Mouse (Mus musculus) forebrain, embryonic 10.5 days (tissue): Measurements from ENCODE around the gene Nutm1. TPM values are rescaled to one million over a fixed set of nuclear protein-coding genes. Genes with fewer than 3 reads are reported as not detected.

Experiments
- DNase-seq: peaks from one replicate; pipeline ENCODE4 v3.0.0-alpha.2; 2017; ENCODE audit warnings: low spot score; ENCODE audit errors: extremely low spot score
- H3K27ac ChIP-seq: fragments of 300-500 bp; sonication (generic); 2 replicates; pipeline ENCODE4 v1.5.1; 2016; ENCODE audit warnings: mild to moderate bottlenecking
- H3K27me3 ChIP-seq: fragments of 300-500 bp; sonication (generic); 2 replicates; pipeline ENCODE4 v1.6.1; 2016; ENCODE audit warnings: mild to moderate bottlenecking; ENCODE audit not compliant: poor library complexity, severe bottlenecking
- H3K36me3 ChIP-seq: fragments of 300-500 bp; sonication (generic); replicated peaks from 2 replicates; pipeline ENCODE4 v1.6.1; 2016; ENCODE audit warnings: mild to moderate bottlenecking, moderate library complexity
- H3K4me1 ChIP-seq: fragments of 300-500 bp; sonication (generic); 2 replicates; pipeline ENCODE4 v1.6.1; 2016
- H3K4me3 ChIP-seq: fragments of 300-500 bp; sonication (generic); 2 replicates; pipeline ENCODE4 v1.5.1; 2016; ENCODE audit warnings: mild to moderate bottlenecking, moderate library complexity
- H3K9me3 ChIP-seq: fragments of 300-500 bp; sonication (generic); 2 replicates; pipeline ENCODE4 v1.6.1; 2016; ENCODE audit warnings: mild to moderate bottlenecking, moderate library complexity
- WGBS: fragments of 180-500 bp; shearing (Covaris S2); methylation state at CpG from one replicate; pipeline ENCODE4 v1.1.7; 2016; 5-methylcytosine and 5-hydroxymethylcytosine counted together
- polyA plus RNA-seq: library from polyadenylated mRNA; unstranded; fragments of >200 nt; fragmentation: Nextera tagmentation; extraction: Ambion mirVana; gene quantifications from 2 replicates; pipeline ENCODE4 v1.2.1, GENCODE M21; 2016

The Nutm1 gene
- polyA plus RNA-seq, 1 experiment from 2014 or later = 0.06 TPM

GRCm38 (mm10) chr2:112272909-112273308 is 13.8 kb upstream of the Nutm1 start:
- no peaks in the 10 kb centered on the region; the same call in 1 of the 2 replicates for H3K4me1 ChIP-seq
- no peaks in the 10 kb centered on the region for H3K27me3 ChIP-seq
- H3K36me3 ChIP-seq = no peaks in the 10 kb centered on the region
- H3K27ac ChIP-seq = no peak overlapping the region
- WGBS = 97% methylated on average over 2 of the region's 2 CpGs
- H3K4me3 ChIP-seq = no peak overlapping the region
- H3K9me3 ChIP-seq = no peaks in the 10 kb centered on the region
- no peak for DNase-seq

DNA sequence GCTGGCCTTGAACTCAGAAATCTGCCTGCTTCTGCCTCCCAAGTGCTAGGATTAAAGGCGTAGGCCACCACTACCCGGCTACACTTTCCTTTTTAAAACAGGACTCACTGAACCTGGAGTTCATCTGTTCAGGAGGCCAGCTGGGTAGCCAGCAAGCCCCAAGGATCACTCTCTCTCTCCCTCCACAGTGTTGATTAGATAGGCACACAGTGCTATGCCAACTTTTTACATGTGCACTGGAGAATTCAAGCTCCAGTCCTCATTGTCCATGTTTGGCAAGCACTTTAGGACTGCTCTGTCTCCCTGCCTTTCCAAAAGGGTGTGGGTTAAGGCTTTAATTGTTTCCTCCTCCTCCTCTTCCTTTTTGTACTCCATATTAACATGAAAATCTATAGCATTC is 10.9 kb upstream of the Nutm1 start:
- H3K27ac ChIP-seq = no peak overlapping the region
- no peak overlapping the region for H3K4me3 ChIP-seq
- H3K4me1 ChIP-seq = peaks cover 21% of the 10 kb centered on the region
- 95% methylated on average over 2 of the region's 2 CpGs for WGBS
- no peaks in the 10 kb centered on the region for H3K36me3 ChIP-seq
- no peak for DNase-seq
- H3K27me3 ChIP-seq = no peaks in the 10 kb centered on the region
- H3K9me3 ChIP-seq = no peaks in the 10 kb centered on the region

GRCm38 (mm10) chr2:112267547-112268269 is 8.6 kb upstream of the Nutm1 start:
- Histone ChIP-seq H3K27ac (no peak overlapping the region), H3K9me3 (no peaks in the 10 kb centered on the region), H3K36me3 (peaks cover 4% of the 10 kb centered on the region; the same call in 1 of the 2 replicates), H3K27me3 (no peaks in the 10 kb centered on the region), H3K4me3 (no peak overlapping the region; the same call in 1 of the 2 replicates), H3K4me1 (peaks cover 34% of the 10 kb centered on the region)
- no peak for DNase-seq
- 87% methylated on average over 8 of the region's 8 CpGs for WGBS

DNA sequence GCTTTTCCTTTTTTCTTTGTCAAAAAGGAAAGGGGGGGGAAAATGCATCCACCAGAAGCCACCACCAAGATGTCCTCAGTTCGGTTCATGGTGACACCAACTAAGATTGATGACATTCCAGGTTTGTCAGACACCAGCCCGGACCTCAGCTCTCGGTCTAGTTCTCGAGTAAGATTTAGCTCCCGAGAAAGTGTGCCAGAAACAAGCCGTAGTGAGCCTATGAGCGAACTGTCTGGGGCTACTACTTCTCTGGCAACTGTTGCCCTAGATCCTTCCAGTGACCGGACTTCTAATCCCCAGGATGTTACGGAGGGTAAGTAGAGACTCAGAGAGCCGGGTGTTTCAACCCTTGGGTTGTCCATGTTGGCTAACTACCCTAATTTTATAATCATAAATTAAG is 7.7 kb upstream of the Nutm1 start:
- Histone ChIP-seq H3K9me3 (no peaks in the 10 kb centered on the region), H3K27me3 (no peaks in the 10 kb centered on the region), H3K4me1 (peaks cover 37% of the 10 kb centered on the region), H3K36me3 (peaks cover 4% of the 10 kb centered on the region; the same call in 1 of the 2 replicates), H3K27ac (no peak overlapping the region), H3K4me3 (peak overlapping the region; percentile 80)
- no peak for DNase-seq
- WGBS = 72% methylated on average over 10 of the region's 10 CpGs

DNA sequence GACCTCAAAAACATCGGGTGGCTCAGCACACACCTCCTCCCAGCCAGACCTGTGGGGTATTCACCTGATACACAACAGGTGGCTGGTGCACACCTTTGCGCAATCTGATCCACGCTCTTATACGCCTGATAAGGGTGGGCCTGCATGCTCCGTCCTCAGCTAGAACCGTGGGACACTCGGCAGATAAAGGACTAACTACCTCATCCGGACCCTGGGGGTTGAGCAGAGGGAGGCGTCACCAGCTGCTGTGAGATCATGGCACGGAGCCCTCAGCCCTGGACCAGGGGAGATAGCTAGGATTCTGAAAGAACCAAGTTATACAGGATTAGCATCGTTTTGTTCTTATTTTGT is 7.1 kb upstream of the Nutm1 start, which contains the start of gene Gm21985:
Gm21985 (plus strand) TSS at position 73 of the 351 bp plus-strand sequence.
- peak; percentile 35 for DNase-seq
- peak within 1 kb of the TSS; percentile 80 for H3K4me3 ChIP-seq
- H3K27ac ChIP-seq = peak within 1 kb of the TSS; percentile 94
- H3K9me3 ChIP-seq = no peaks in the 10 kb centered on the region
- peaks cover 37% of the 10 kb centered on the region for H3K4me1 ChIP-seq
- no peaks in the 10 kb centered on the region for H3K27me3 ChIP-seq
- H3K36me3 ChIP-seq = peaks cover 4% of the 10 kb centered on the region; the same call in 1 of the 2 replicates
- 3% methylated on average over 11 of the region's 11 CpGs for WGBS

DNA sequence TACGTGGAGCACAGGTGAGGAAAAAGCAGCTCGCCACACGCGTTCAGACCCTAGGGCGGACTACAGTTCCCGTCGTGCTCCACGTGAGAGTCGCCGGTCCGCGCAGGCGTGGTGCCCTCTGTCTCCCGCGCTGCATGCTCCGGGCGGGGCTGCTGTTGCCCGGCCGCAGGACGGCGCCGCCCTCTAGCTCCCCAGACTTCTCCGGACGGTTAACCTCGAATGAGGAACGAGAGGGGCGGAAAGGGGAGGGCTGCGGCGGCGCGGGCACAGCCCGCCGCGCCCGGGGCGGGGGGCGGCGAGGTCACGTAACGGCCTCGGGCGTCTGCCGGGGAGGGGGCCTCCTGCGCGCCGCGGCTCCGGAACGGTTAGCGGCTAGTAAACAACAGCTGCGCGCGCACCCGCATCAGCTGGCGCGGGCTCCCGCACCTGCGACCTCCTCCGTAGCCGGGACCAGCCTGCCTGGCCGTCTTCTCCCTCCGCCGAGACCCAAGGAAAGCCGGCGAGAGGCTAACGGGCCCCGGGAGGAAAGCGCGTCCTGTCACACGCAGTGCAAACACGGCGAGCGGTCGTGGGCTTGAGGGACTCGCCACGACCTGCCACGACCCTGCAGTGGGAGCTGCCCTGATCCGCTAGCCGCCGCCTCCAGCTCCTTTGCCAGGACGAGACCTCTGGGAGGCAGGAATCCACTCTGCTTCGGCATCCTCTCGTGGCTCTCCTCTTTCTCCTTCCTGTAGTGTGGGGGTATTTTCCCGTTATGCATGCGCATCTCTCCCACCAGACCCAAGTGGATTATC is 6.6 kb upstream of the Nutm1 start, which contains the start of gene Slc12a6:
Slc12a6 (plus strand) TSS at position 378 of the 794 bp plus-strand sequence.
- Histone ChIP-seq H3K4me3 (peak within 1 kb of the TSS; percentile 80), H3K27me3 (no peaks in the 10 kb centered on the region), H3K9me3 (no peaks in the 10 kb centered on the region), H3K36me3 (peaks cover 4% of the 10 kb centered on the region; the same call in 1 of the 2 replicates), H3K4me1 (peaks cover 37% of the 10 kb centered on the region), H3K27ac (peak within 1 kb of the TSS; percentile 94)
- DNase-seq = peak; percentile 88
- WGBS = under 1% methylated on average over 84 of the region's 85 CpGs

DNA sequence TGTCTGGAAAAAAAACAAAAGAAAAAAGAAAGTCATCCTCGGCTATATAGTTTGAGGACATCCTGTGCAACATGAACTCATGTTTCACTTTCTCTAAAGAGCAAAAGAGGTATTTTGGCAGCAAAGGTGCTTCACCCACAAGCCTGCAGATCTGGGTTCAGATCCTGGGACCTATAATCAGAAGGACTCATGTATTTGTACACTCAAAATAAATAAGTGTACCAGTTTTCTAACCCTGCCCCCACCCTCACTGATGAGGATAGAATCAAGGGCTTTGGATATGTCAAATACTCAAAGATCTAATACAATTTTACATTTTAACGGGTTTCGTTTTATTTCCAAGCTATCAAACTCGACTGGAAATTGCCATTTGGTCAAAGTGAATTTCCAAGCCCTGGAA is 5.3 kb upstream of the Nutm1 start:
- no peak for DNase-seq
- Histone ChIP-seq H3K36me3 (peaks cover 4% of the 10 kb centered on the region; the same call in 1 of the 2 replicates), H3K27ac (no peak overlapping the region), H3K27me3 (no peaks in the 10 kb centered on the region), H3K4me1 (peaks cover 37% of the 10 kb centered on the region), H3K9me3 (no peaks in the 10 kb centered on the region), H3K4me3 (no peak overlapping the region)
- WGBS = 85% methylated on average over 4 of the region's 4 CpGs

DNA sequence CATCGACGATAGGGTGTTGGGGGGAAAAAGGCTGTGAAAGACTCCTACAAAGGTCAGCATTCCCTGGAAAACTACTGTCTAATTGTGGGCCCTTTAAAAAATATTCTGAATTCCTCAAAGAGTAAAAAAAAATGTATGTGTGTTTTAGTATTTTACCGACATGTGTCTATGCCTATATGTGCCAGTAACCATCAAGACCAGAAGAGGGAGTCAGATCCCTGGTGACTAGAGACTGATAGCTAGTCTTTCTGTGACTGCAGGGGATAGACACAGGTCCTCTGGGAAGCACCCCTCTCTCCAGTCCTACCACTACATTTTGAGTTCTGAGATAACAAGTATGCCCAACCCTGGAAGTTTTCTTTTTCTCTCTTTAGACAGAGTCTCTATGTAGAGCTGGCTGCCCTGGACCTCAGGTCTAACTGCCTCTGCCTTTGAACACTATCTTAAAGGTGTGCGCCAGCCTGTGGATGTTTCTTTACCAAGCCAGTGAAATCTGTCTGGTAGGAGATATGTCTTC is 3.7 kb upstream of the Nutm1 start:
- Histone ChIP-seq H3K9me3 (no peaks in the 10 kb centered on the region), H3K36me3 (peaks cover 4% of the 10 kb centered on the region; the same call in 1 of the 2 replicates), H3K4me1 (peaks cover 37% of the 10 kb centered on the region), H3K4me3 (peak overlapping the region; percentile 64), H3K27me3 (no peaks in the 10 kb centered on the region), H3K27ac (peak overlapping the region; percentile 84)
- DNase-seq = no peak
- WGBS = 44% methylated on average over 4 of the region's 4 CpGs

- peak; percentile 82 for DNase-seq
- no peaks in the 10 kb centered on the region for H3K9me3 ChIP-seq
- H3K27me3 ChIP-seq = no peaks in the 10 kb centered on the region
- H3K4me1 ChIP-seq = peaks cover 31% of the 10 kb centered on the region
- peak within 1 kb of the TSS; percentile 84 for H3K27ac ChIP-seq
- H3K36me3 ChIP-seq = peaks cover 4% of the 10 kb centered on the region; the same call in 1 of the 2 replicates
- peak within 1 kb of the TSS; percentile 64 for H3K4me3 ChIP-seq
- under 1% methylated on average over 36 of the region's 36 CpGs for WGBS
Measured at GRCm38 (mm10) chr2:112261748-112262653, 2.9 kb upstream of the Nutm1 start, which contains the start of gene Nop10. TSS of gene Nop10 (plus strand) at chr2:112261926.

GRCm38 (mm10) chr2:112254675-112255515 is 4.2 kb downstream of the Nutm1 start:
- H3K27ac ChIP-seq = no peak overlapping the region
- H3K27me3 ChIP-seq = no peaks in the 10 kb centered on the region
- H3K36me3 ChIP-seq = no peaks in the 10 kb centered on the region
- peaks cover 4% of the 10 kb centered on the region for H3K4me1 ChIP-seq
- H3K4me3 ChIP-seq = no peak overlapping the region
- H3K9me3 ChIP-seq = no peaks in the 10 kb centered on the region
- 79% methylated on average over 7 of the region's 7 CpGs for WGBS
- no peak for DNase-seq

DNA sequence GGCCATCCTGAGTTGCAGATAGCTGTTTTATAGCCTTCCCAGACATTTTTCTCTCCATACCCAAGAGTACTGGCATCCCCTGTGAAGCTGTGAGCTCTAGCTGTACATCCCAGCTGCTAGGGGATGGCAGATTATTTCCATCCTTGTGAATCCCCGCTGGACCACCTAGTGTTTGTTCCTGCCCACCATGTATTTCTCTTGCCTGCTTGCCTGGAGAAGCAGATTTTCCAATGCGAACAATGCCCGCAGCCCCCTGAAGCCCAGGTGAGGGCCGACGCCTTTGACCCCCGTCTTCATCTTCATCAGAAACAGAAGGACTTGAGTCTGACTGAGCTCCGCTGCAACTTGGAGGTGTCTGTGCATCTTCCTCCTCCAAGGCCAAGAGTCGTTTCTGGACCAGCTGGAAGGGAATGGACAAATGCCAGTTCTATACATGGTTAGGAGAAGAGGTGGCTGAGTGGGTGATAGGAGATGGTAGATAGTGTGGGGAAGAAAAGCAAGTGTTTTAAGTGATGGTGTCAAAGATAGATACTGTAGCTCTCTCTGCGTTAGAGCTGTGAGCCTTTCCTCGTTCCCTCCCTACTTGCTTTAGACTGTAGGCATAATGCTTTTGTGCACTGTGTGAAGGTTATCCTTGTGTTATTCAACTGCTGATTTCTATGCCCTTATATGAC is 9.2 kb downstream of the Nutm1 start:
- no peak overlapping the region for H3K27ac ChIP-seq
- peaks cover 19% of the 10 kb centered on the region for H3K36me3 ChIP-seq
- peaks cover 4% of the 10 kb centered on the region for H3K4me1 ChIP-seq
- H3K9me3 ChIP-seq = no peaks in the 10 kb centered on the region
- no peak for DNase-seq
- H3K4me3 ChIP-seq = no peak overlapping the region
- no peaks in the 10 kb centered on the region for H3K27me3 ChIP-seq
- WGBS = 89% methylated on average over 10 of the region's 10 CpGs
